Mouse (Mus musculus) neural tube, embryonic 14.5 days (tissue): ENCODE measurements at regions not wholly inside any gene's neighbourhood (a gene's known extent, or its start where the extent isn't known, plus 50 kb on each side); places are given as distances from the start of the nearest gene placed in this dataset.

Experiments used
- ATAC-seq: fragments of 200-750 bp; cut with Nextera tagmentation; 2 replicates; pipeline ENCODE4 v1.8.0; 2017; ENCODE audit warnings: low read depth, mild to moderate bottlenecking, moderate TSS enrichment, moderate library complexity
- H3K27ac ChIP-seq: fragments of 300-500 bp; sonication (generic); 2 replicates; pipeline ENCODE4 v1.5.1; 2014; ENCODE audit warnings: low read depth, mild to moderate bottlenecking, control low read depth, low read length, moderate library complexity, mixed read lengths
- H3K27me3 ChIP-seq: fragments of 300-500 bp; sonication (generic); 2 replicates; pipeline ENCODE4 v1.6.1; 2014; ENCODE audit warnings: low read length; ENCODE audit not compliant: control insufficient read depth, insufficient read depth
- H3K36me3 ChIP-seq: fragments of 300-500 bp; sonication (generic); 2 replicates; pipeline ENCODE4 v1.6.1; 2014; ENCODE audit warnings: low read length, mixed read lengths; ENCODE audit not compliant: control insufficient read depth, insufficient read depth
- H3K4me1 ChIP-seq: fragments of 300-500 bp; sonication (generic); 2 replicates; pipeline ENCODE4 v1.6.1; 2014; ENCODE audit warnings: low read length; ENCODE audit not compliant: control insufficient read depth, insufficient read depth
- H3K4me2 ChIP-seq: fragments of 300-500 bp; sonication (generic); 2 replicates; pipeline ENCODE4 v1.6.1; 2014; ENCODE audit warnings: mild to moderate bottlenecking, low read depth, low read length, control low read depth
- H3K4me3 ChIP-seq: fragments of 300-500 bp; sonication (generic); 2 replicates; pipeline ENCODE4 v1.5.1; 2014; ENCODE audit warnings: low read depth, low read length, control low read depth, mixed read lengths
- H3K9ac ChIP-seq: fragments of 300-500 bp; sonication (generic); replicated peaks from 2 replicates; pipeline ENCODE4 v1.6.1; 2014; ENCODE audit warnings: low read depth, mild to moderate bottlenecking, control low read depth, low read length, mixed read lengths
- H3K9me3 ChIP-seq: fragments of 300-500 bp; sonication (generic); 2 replicates; pipeline ENCODE4 v1.6.1; 2016; ENCODE audit warnings: low read length; ENCODE audit not compliant: control insufficient read depth
- WGBS: fragments of 180-500 bp; shearing (Covaris S2); extraction: QIAGEN DNeasy Blood & Tissue Kit; methylation state at CpG from one replicate; pipeline ENCODE4 v1.1.7; 2014; 5-methylcytosine and 5-hydroxymethylcytosine counted together

GRCm38 (mm10) chr7:71242379-71242911 lies 108.8 kb downstream of the Gm10295 start:
- Histone ChIP-seq H3K36me3 (no peaks in the 10 kb centered on the region), H3K27me3 (no peaks in the 10 kb centered on the region), H3K4me2 (no peak overlapping the region), H3K9me3 (no peaks in the 10 kb centered on the region), H3K4me3 (no peak overlapping the region), H3K27ac (no peak overlapping the region), H3K4me1 (no peaks in the 10 kb centered on the region), H3K9ac (no peak overlapping the region)
- WGBS = 83% methylated on average over 2 of the region's 2 CpGs
- ATAC-seq = no peak

GRCm38 (mm10) chr7:71239207-71239606 lies 112.1 kb downstream of the Gm10295 start:
- Histone ChIP-seq H3K4me3 (no peak overlapping the region), H3K9ac (no peak overlapping the region)

GRCm38 (mm10) chr7:71236334-71236733 lies 115.0 kb downstream of the Gm10295 start:
- no peak overlapping the region for H3K4me3 ChIP-seq
- no peaks in the 10 kb centered on the region for H3K36me3 ChIP-seq
- no peak overlapping the region for H3K9ac ChIP-seq
- no peak overlapping the region for H3K4me2 ChIP-seq
- no peaks in the 10 kb centered on the region for H3K27me3 ChIP-seq
- H3K4me1 ChIP-seq = 0 out of 2 replicates have a peak, but pooled peaks cover 2% of the 10 kb centered on the region
- 82% methylated on average over 1 of the region's 1 CpGs for WGBS
- no peak overlapping the region for H3K27ac ChIP-seq
- H3K9me3 ChIP-seq = no peaks in the 10 kb centered on the region
- ATAC-seq = no peak

More at GRCm38 (mm10) chr7:71239207-71239606, 112.1 kb downstream of the Gm10295 start:
- no peaks in the 10 kb centered on the region for H3K27me3 ChIP-seq
- no peak overlapping the region for H3K4me2 ChIP-seq
- H3K36me3 ChIP-seq = no peaks in the 10 kb centered on the region
- no peaks in the 10 kb centered on the region for H3K9me3 ChIP-seq
- WGBS = 92% methylated on average over 3 of the region's 3 CpGs
- H3K4me1 ChIP-seq = 0 out of 2 replicates have a peak, but pooled peaks cover 2% of the 10 kb centered on the region
- ATAC-seq = no peak
- no peak overlapping the region for H3K27ac ChIP-seq

- Histone ChIP-seq H3K4me2 (no peak overlapping the region), H3K4me3 (no peak overlapping the region), H3K36me3 (no peaks in the 10 kb centered on the region), H3K27ac (no peak overlapping the region), H3K9me3 (no peaks in the 10 kb centered on the region), H3K4me1 (0 out of 2 replicates have a peak, but pooled peaks cover 2% of the 10 kb centered on the region), H3K9ac (no peak overlapping the region), H3K27me3 (no peaks in the 10 kb centered on the region)
- 59% methylated on average over 5 of the region's 5 CpGs for WGBS
- no peak for ATAC-seq
Measured at GRCm38 (mm10) chr7:71234176-71234769, 117.0 kb downstream of the Gm10295 start.

GRCm38 (mm10) chr7:71232821-71233815 lies 118.2 kb downstream of the Gm10295 start:
- Histone ChIP-seq H3K9ac (no peak overlapping the region), H3K4me1 (0 out of 2 replicates have a peak, but pooled peaks cover 2% of the 10 kb centered on the region), H3K4me3 (no peak overlapping the region), H3K27me3 (no peaks in the 10 kb centered on the region), H3K36me3 (no peaks in the 10 kb centered on the region), H3K27ac (no peak overlapping the region), H3K4me2 (no peak overlapping the region), H3K9me3 (no peaks in the 10 kb centered on the region)
- WGBS = 80% methylated on average over 8 of the region's 8 CpGs
- ATAC-seq = no peak

- Histone ChIP-seq H3K36me3 (no peaks in the 10 kb centered on the region), H3K4me2 (no peak overlapping the region), H3K27ac (no peak overlapping the region), H3K9ac (no peak overlapping the region), H3K4me3 (no peak overlapping the region), H3K9me3 (no peaks in the 10 kb centered on the region), H3K4me1 (0 out of 2 replicates have a peak, but pooled peaks cover 2% of the 10 kb centered on the region), H3K27me3 (no peaks in the 10 kb centered on the region)
- 75% methylated on average over 4 of the region's 4 CpGs for WGBS
- no peak for ATAC-seq
Measured at GRCm38 (mm10) chr7:71230901-71231477, 120.3 kb downstream of the Gm10295 start.

- no peak overlapping the region for H3K4me2 ChIP-seq
- H3K4me1 ChIP-seq = no peaks in the 10 kb centered on the region
- WGBS = 65% methylated on average over 3 of the region's 3 CpGs
- H3K9me3 ChIP-seq = no peaks in the 10 kb centered on the region
- H3K9ac ChIP-seq = no peak overlapping the region
- H3K27ac ChIP-seq = no peak overlapping the region
- ATAC-seq = no peak
- no peaks in the 10 kb centered on the region for H3K36me3 ChIP-seq
- no peaks in the 10 kb centered on the region for H3K27me3 ChIP-seq
- H3K4me3 ChIP-seq = no peak overlapping the region
Measured at GRCm38 (mm10) chr7:71229183-71229582, 122.1 kb downstream of the Gm10295 start.

GRCm38 (mm10) chr7:71224320-71224865 lies 126.9 kb downstream of the Gm10295 start:
- Histone ChIP-seq H3K36me3 (no peaks in the 10 kb centered on the region), H3K27ac (no peak overlapping the region), H3K4me2 (no peak overlapping the region), H3K9me3 (no peaks in the 10 kb centered on the region), H3K4me1 (no peaks in the 10 kb centered on the region), H3K9ac (no peak overlapping the region), H3K4me3 (no peak overlapping the region), H3K27me3 (no peaks in the 10 kb centered on the region)
- 81% methylated on average over 9 of the region's 9 CpGs for WGBS
- ATAC-seq = no peak
